Mouse (Mus musculus) macrophage (primary cell): Measurements from ENCODE around the gene Esrrb. TPM values are rescaled to one million over a fixed set of nuclear protein-coding genes. Genes with fewer than 3 reads are reported as not detected.

Source experiments
- H3K27ac ChIP-seq: fragments of 350-480 bp; formaldehyde crosslinking; 2 replicates; pipeline ENCODE4 v1.9.0; 2021
- H3K36me3 ChIP-seq: fragments of 350-480 bp; formaldehyde crosslinking; 2 replicates; pipeline ENCODE4 v1.9.0; 2021; ENCODE audit errors: inconsistent target
- H3K4me3 ChIP-seq: fragments of 350-480 bp; formaldehyde crosslinking; 2 replicates; pipeline ENCODE4 v1.9.0; 2021; ENCODE audit errors: inconsistent target
- H3K79me2 ChIP-seq: fragments of 350-480 bp; formaldehyde crosslinking; 2 replicates; pipeline ENCODE4 v1.9.0; 2021; ENCODE audit errors: inconsistent target
- WGBS: methylation state at CpG from one replicate; pipeline ENCODE4 v1.1.7; 2026; ENCODE audit warnings: inconsistent platforms; ENCODE audit not compliant: missing documents; 5-methylcytosine and 5-hydroxymethylcytosine counted together
- polyA plus RNA-seq: library from polyadenylated mRNA; stranded (reverse); fragments of 250-400 nt; gene quantifications from 3 replicates; pipeline ENCODE4 v1.2.4, GENCODE M21; 2018; ENCODE audit warnings: inconsistent platforms

Esrrb gene
- polyA plus RNA-seq, 1 experiment from 2014 or later, result not detected

- Histone ChIP-seq H3K79me2 (no peaks in the 10 kb centered on the region), H3K4me3 (no peak overlapping the region), H3K36me3 (no peaks in the 10 kb centered on the region), H3K27ac (no peak overlapping the region)
- WGBS, result 76% methylated on average over 4 of the region's 4 CpGs
These were observed 177.8 kb downstream of the Esrrb start for GRCm38 (mm10) chr12:86538711-86539110.

GRCm38 (mm10) chr12:86539511-86539910 is 178.6 kb downstream of the Esrrb start:
- H3K27ac ChIP-seq, result no peak overlapping the region
- no peaks in the 10 kb centered on the region for H3K79me2 ChIP-seq
- H3K36me3 ChIP-seq, result no peaks in the 10 kb centered on the region
- H3K4me3 ChIP-seq, result no peak overlapping the region
- 77% methylated on average over 4 of the region's 4 CpGs for WGBS

GRCm38 (mm10) chr12:86547808-86548207 is 186.9 kb downstream of the Esrrb start:
- Histone ChIP-seq H3K4me3 (no peak overlapping the region), H3K27ac (no peak overlapping the region), H3K36me3 (no peaks in the 10 kb centered on the region), H3K79me2 (no peaks in the 10 kb centered on the region)
- WGBS, result 32% methylated on average over 8 of the region's 8 CpGs

DNA sequence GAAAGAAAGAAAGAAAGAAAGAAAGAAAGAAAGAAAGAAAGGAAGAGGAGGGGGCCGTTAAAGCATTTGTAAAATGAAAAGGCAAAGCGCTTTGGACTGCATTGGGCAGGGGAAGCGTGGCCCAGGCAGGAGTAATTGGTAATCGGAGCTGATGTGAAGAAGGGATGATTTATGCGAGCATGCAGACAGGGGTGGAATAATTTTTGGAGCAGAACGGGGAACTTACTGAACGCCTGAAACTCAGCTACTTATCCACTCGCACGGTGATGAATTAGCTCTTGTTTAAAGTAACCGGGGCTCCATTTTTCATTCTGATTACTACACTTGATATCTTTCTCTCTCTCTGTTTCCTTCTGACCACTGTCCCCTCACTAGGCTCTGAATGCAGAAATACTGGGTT is 192.1 kb downstream of the Esrrb start:
- no peaks in the 10 kb centered on the region for H3K36me3 ChIP-seq
- H3K79me2 ChIP-seq, result no peaks in the 10 kb centered on the region
- no peak overlapping the region for H3K4me3 ChIP-seq
- WGBS, result 65% methylated on average over 10 of the region's 10 CpGs
- H3K27ac ChIP-seq, result no peak overlapping the region

DNA sequence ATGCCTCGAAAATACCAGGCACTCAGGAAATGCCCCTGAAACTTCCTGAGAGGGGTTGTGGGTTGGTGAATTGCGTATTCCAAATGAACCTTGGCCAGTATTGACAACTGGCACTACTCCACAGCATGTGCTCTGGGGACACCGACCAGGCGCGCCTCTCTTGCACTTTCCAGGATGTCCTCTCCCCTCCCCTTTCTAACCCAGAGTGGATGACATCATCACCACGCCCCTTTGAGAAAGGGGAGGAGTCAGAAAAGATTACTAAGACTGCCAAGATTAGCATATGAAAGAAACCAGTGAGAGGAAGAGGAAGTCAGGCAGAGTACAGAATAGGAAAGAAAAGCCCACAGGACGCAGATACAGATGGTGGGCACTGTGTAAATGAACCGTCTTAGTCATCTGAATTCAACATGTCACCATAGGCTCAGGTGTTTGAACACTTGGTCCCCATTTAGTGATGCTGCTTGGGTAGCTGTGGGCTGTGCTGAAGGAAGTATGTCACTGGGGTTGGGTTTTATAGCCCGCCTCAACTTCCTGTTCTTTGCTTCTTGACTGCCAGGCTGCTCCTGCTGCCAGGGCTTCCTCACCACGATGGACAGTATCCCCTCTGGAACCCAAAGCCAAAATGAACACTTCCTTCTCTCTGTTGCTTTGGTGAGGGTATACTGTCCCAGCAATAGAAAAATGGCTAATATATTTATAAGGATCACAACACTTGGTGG is 196.0 kb downstream of the Esrrb start:
- no peaks in the 10 kb centered on the region for H3K79me2 ChIP-seq
- no peak overlapping the region for H3K27ac ChIP-seq
- WGBS, result 12% methylated on average over 10 of the region's 10 CpGs
- no peak overlapping the region for H3K4me3 ChIP-seq
- H3K36me3 ChIP-seq, result no peaks in the 10 kb centered on the region

- H3K27ac ChIP-seq, result no peak overlapping the region
- H3K4me3 ChIP-seq, result no peak overlapping the region
- WGBS, result 94% methylated on average over 9 of the region's 9 CpGs
- no peaks in the 10 kb centered on the region for H3K79me2 ChIP-seq
- H3K36me3 ChIP-seq, result no peaks in the 10 kb centered on the region
These were observed 198.0 kb downstream of the Esrrb start for GRCm38 (mm10) chr12:86558889-86559288.

DNA sequence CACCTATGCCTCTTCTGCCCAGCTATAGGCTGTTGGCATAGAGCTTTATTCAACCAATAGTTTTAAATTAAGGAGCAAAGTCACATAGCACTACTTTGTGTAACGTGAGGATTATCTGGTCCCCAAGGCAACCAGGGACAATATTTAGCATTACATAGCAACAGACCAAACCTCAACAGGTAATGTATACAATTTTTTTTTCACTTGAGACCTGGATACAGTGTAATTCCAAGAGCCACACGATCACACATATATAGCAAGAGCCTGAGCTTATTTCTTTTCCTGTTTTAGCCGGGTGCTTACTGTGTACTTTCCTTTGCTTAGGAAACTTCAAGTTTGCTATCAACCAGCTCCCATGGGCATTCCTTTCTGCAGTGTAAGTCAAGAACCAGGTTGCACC is 201.8 kb downstream of the Esrrb start:
- 82% methylated on average over 3 of the region's 3 CpGs for WGBS

GRCm38 (mm10) chr12:86565996-86566395 is 205.1 kb downstream of the Esrrb start:
- H3K36me3 ChIP-seq, result no peaks in the 10 kb centered on the region
- no peaks in the 10 kb centered on the region for H3K79me2 ChIP-seq
- H3K27ac ChIP-seq, result no peak overlapping the region
- no peak overlapping the region for H3K4me3 ChIP-seq
- WGBS, result 85% methylated on average over 5 of the region's 5 CpGs

More for the DNA sequence above, 201.8 kb downstream of the Esrrb start:
- no peak overlapping the region for H3K4me3 ChIP-seq
- H3K27ac ChIP-seq, result no peak overlapping the region
- no peaks in the 10 kb centered on the region for H3K79me2 ChIP-seq
- no peaks in the 10 kb centered on the region for H3K36me3 ChIP-seq

Other genes with a start within 250 kb of the Esrrb start
- 16.4 to 20.3 TPM (median 17.9 TPM) in 3 replicates for gene Gpatch2l, start 119.3 kb upstream of the Esrrb start, polyA plus RNA-seq